Mouse (Mus musculus): ENCODE results near the gene Evi2. TPM values are rescaled to one million over a fixed set of nuclear protein-coding genes. Genes with fewer than 3 reads are reported as not detected.

Evi2 gene
- 0.97 and 1.3 TPM in 2 replicates for polyA plus RNA-seq (2012; ENCODE audit: low replicate concordance)

DNA sequence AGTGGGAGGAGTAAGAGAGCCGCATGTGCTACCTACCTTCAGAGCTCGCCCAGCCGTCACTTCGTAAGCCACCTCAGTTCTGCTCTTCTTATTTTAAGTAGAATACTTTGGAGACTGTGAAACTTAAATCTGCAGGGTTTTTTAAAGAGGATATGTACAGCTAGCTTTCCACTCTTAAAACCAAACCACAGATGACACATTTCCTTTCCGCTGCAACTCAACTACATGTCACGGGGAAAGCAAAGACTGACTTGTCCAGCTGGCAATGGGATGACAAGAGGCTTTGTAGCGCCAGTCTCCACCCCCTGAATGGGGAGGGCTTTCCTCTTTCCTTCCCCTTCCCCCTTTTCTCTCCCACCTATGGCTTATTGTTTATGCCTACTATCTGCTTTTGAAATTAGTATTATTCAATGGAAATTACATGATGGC, at the start of gene Evi2, which contains the start of gene Evi2a:
Gene Evi2 (minus strand): TSS at position 257 of the 429 bp plus-strand sequence.
Gene Evi2a (minus strand): TSS at position 277 of the 429 bp plus-strand sequence.

DNA sequence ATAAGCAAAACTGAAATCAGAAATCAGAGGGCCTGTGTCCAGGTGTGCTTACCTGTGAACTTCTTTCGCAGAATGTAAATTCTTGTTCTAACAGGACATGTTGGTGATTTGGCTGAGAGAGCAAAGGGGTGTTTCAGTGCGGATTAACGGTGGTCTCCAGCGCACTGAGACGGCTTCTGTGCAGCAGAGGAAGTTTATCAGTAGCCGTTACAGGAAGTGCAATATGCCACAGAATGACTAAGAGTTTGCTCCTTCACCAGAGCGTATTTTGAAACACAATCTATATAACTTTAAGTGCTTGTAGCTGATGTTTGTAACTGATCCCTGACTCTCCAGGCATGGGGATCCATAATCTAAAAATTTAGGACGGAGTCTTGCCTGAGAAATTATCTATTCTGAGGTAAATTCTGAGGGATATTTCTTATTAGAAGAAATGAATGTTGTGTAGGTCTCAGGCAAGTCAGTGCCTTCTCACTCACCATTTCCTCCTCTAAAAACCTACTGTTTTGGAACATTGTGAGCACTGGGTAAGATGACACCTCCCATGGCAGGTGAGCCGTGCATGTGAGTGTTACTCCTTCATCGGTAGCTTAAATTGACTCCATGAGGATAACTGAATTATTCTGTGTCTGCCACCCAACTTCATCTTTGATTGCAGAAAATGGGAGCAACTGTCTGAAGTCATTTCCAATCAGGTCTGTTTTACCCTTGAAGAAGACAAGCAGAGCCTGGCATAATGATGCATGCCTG, 6.7 kb downstream of the Evi2 start, which contains the start of gene Evi2b:
Gene Evi2b (minus strand): TSS at position 203 of the 750 bp plus-strand sequence.

DNA sequence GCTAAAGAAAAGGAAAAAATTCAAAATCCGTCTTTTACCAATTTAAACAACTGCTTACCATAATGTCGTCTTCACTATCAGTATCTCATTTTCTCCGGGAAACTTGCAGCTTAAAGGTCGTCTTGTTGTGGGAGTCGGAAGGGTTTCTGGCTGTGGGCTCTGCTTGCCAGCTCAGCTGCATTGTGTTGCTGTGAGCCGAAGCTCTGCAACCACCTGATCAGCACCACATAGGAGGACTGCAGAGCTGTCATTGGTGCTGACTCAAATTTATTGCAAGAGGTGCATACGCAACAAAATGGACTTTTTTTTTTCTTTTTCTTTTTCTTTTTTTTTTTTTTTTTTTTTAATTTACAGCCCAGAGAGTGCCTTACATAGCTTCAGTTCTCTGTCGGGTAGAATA, 26.5 kb downstream of the Evi2 start, which contains the start of gene Omg:
Gene Omg (minus strand): TSS at position 240 of the 400 bp plus-strand sequence.

Other genes with a start within 250 kb of the Evi2 start
- gene Gm9964, start 233.7 kb downstream of the Evi2 start, polyA plus RNA-seq (2012; ENCODE audit: low replicate concordance): not detected in 2 replicates
- 4.0 and 4.8 TPM in 2 replicates for gene Nf1, start 190.9 kb downstream of the Evi2 start, polyA plus RNA-seq (2012; ENCODE audit: low replicate concordance)
- not detected in 2 replicates for gene Omg, start 26.5 kb downstream of the Evi2 start, polyA plus RNA-seq (2012; ENCODE audit: low replicate concordance)
- 21.9 and 45.7 TPM in 2 replicates for gene Evi2b, start 6.8 kb downstream of the Evi2 start, polyA plus RNA-seq (2012; ENCODE audit: low replicate concordance)
- gene Evi2a, start within 50 bp of the Evi2 start, polyA plus RNA-seq (2012; ENCODE audit: low replicate concordance): 6.5 and 8.2 TPM in 2 replicates
- 12.7 and 40.6 TPM in 2 replicates for gene Rab11fip4, start 60.6 kb upstream of the Evi2 start, polyA plus RNA-seq (2012; ENCODE audit: low replicate concordance)